Mouse (Mus musculus): ENCODE measurements around the gene Ccdc84.

- no peak for TF ChIP-seq MYOG (IDR thresholded peaks at IDR 0.05; ENCODE audit: control insufficient read depth in 1 of 3, insufficient read depth in 1 of 3, insufficient read length in 2 of 3, low read depth in 2 of 3)
- no peak for TF ChIP-seq TCF12 (IDR thresholded peaks at IDR 0.05; ENCODE audit: insufficient read depth, poor library complexity, severe bottlenecking)
- no peak for TF ChIP-seq E2F4 (IDR thresholded peaks at IDR 0.05; ENCODE audit: insufficient read depth)
- TF ChIP-seq POLR2A (IDR thresholded peaks at IDR 0.05; ENCODE audit: insufficient read length, low read depth), result no peak
- TF ChIP-seq POLR2AphosphoS2 (IDR thresholded peaks at IDR 0.05; ENCODE audit: insufficient read length, low read depth), result no peak
- TF ChIP-seq TCF3 (IDR thresholded peaks at IDR 0.05; ENCODE audit: insufficient read length, low read depth), result no peak
- TF ChIP-seq MAX (IDR thresholded peaks at IDR 0.05; ENCODE audit: low read depth), result no peak
- TF ChIP-seq CEBPB (IDR thresholded peaks at IDR 0.05; ENCODE audit: insufficient read depth, poor library complexity, severe bottlenecking), result no peak
- TF ChIP-seq SRF (IDR thresholded peaks at IDR 0.05; ENCODE audit: control insufficient read depth, insufficient read length, low read depth), result no peak
Observed at GRCm38 (mm10) chr9:44376141-44376540, 42.2 kb downstream of the Ccdc84 start.
